Mouse (Mus musculus) midbrain, embryonic 16.5 days (tissue): ENCODE data around the gene Ppp6r3. TPM values are rescaled to one million over a fixed set of nuclear protein-coding genes. Genes with fewer than 3 reads are reported as not detected.
"Not testable (repeated sequence)": the region's sequence is repeated elsewhere in the genome, so short reads cannot be mapped to it uniquely, and the experiment has no call there.

Source experiments
- ATAC-seq: fragments of 200-750 bp; cut with Nextera tagmentation; 2 replicates; pipeline ENCODE4 v1.8.0; 2017; ENCODE audit warnings: moderate TSS enrichment
- H3K27ac ChIP-seq: fragments of 300-500 bp; sonication (generic); 2 replicates; pipeline ENCODE4 v1.5.1; 2014; ENCODE audit warnings: mild to moderate bottlenecking, low read length, mixed read lengths
- H3K27me3 ChIP-seq: fragments of 300-500 bp; sonication (generic); 2 replicates; pipeline ENCODE4 v1.6.1; 2014; ENCODE audit warnings: low read depth, low read length, mixed read lengths; ENCODE audit not compliant: control insufficient read depth, insufficient read depth
- H3K36me3 ChIP-seq: fragments of 300-500 bp; sonication (generic); 2 replicates; pipeline ENCODE4 v1.6.1; 2014; ENCODE audit warnings: mild to moderate bottlenecking, low read length, moderate library complexity, mixed read lengths; ENCODE audit not compliant: control insufficient read depth, insufficient read depth
- H3K4me1 ChIP-seq: fragments of 300-500 bp; sonication (generic); 2 replicates; pipeline ENCODE4 v1.6.1; 2014; ENCODE audit warnings: mild to moderate bottlenecking, low read length, mixed read lengths; ENCODE audit not compliant: control insufficient read depth, insufficient read depth
- H3K4me2 ChIP-seq: fragments of 300-500 bp; sonication (generic); 2 replicates; pipeline ENCODE4 v1.6.1; 2014; ENCODE audit warnings: mild to moderate bottlenecking, low read length, mixed read lengths
- H3K4me3 ChIP-seq: fragments of 300-500 bp; sonication (generic); 2 replicates; pipeline ENCODE4 v1.5.1; 2014; ENCODE audit warnings: low read depth, mild to moderate bottlenecking, low read length, moderate library complexity, mixed read lengths
- H3K9ac ChIP-seq: fragments of 300-500 bp; sonication (generic); 2 replicates; pipeline ENCODE4 v1.6.1; 2014; ENCODE audit warnings: low read depth, low read length, mixed read lengths
- H3K9me3 ChIP-seq: fragments of 300-500 bp; sonication (generic); replicated peaks from 2 replicates; pipeline ENCODE4 v1.6.1; 2014; ENCODE audit warnings: mild to moderate bottlenecking, low read length, mixed read lengths; ENCODE audit not compliant: control insufficient read depth, poor library complexity, severe bottlenecking
- WGBS: fragments of 180-500 bp; shearing (Covaris S2); extraction: QIAGEN DNeasy Blood & Tissue Kit; methylation state at CpG from one replicate; pipeline ENCODE4 v1.1.7; 2014; 5-methylcytosine and 5-hydroxymethylcytosine counted together
- polyA plus RNA-seq: library from polyadenylated mRNA; unstranded; fragments of >200 nt; fragmentation: Nextera tagmentation; extraction: Ambion mirVana; gene quantifications from 2 replicates; pipeline ENCODE4 v1.2.1, GENCODE M21; 2015

Ppp6r3 gene
- polyA plus RNA-seq, 1 experiment from 2014 or later: 56.9 TPM

DNA sequence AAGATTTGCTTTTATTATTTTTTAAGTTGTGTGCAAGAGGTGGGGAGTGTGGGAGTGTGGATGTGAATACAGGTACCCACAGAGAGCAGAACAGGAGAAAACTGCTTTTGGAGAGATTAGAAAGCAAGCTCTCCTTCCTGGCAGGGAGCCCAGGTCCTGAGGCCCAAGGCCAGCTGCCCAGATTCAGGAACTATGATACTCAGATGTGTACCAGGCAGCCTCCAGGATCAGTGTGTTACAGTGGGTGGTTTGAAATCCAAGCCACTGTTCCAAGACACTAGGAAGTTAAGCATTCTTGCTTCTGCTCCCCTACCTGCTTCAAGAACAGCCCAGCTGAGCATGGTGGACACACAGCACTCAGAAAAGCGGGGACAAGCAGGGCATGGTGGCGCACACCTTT lies 35.3 kb upstream of the Ppp6r3 start:
- Histone ChIP-seq H3K36me3 (no peaks in the 10 kb centered on the region), H3K4me1 (no peaks in the 10 kb centered on the region), H3K27me3 (no peaks in the 10 kb centered on the region), H3K9ac (no peak overlapping the region), H3K4me3 (no peak overlapping the region), H3K9me3 (no peaks in the 10 kb centered on the region), H3K27ac (no peak overlapping the region), H3K4me2 (no peak overlapping the region)
- no peak for ATAC-seq
- WGBS: 96% methylated on average over 2 of the region's 2 CpGs

DNA sequence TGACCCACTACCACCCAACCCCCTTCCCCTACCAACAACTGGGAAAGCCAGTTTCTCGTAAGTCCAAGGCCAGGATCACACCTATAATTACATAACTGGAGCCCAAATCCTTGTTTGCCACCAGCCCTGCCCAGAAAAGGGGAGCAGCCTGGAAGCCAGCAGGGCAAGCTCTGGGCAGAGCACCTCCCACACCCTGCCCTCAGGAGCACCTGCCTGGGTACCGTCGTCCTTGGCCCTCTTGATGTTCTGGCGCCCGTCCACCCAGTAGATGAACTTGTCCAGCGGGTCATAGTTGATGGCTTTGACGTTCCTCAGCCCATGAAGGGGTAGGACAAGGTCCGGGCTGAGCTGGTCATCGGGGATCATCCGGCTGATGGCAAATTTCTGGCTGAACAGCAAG lies 34.3 kb upstream of the Ppp6r3 start:
- no peaks in the 10 kb centered on the region for H3K27me3 ChIP-seq
- H3K4me2 ChIP-seq: no peak overlapping the region
- 89% methylated on average over 10 of the region's 10 CpGs for WGBS
- no peak for ATAC-seq
- no peaks in the 10 kb centered on the region for H3K4me1 ChIP-seq
- H3K27ac ChIP-seq: no peak overlapping the region
- H3K36me3 ChIP-seq: no peaks in the 10 kb centered on the region
- H3K9me3 ChIP-seq: no peaks in the 10 kb centered on the region
- H3K9ac ChIP-seq: no peak overlapping the region
- H3K4me3 ChIP-seq: no peak overlapping the region

GRCm38 (mm10) chr19:3594316-3594715 lies 18.8 kb upstream of the Ppp6r3 start:
- no peaks in the 10 kb centered on the region for H3K27me3 ChIP-seq
- H3K27ac ChIP-seq: no peak overlapping the region
- H3K36me3 ChIP-seq: no peaks in the 10 kb centered on the region; the same call in 1 of the 2 replicates
- no peak for ATAC-seq
- no peak overlapping the region for H3K4me2 ChIP-seq
- 93% methylated on average over 5 of the region's 5 CpGs for WGBS
- no peaks in the 10 kb centered on the region for H3K4me1 ChIP-seq
- H3K9me3 ChIP-seq: no peaks in the 10 kb centered on the region
- H3K4me3 ChIP-seq: no peak overlapping the region
- no peak overlapping the region for H3K9ac ChIP-seq

DNA sequence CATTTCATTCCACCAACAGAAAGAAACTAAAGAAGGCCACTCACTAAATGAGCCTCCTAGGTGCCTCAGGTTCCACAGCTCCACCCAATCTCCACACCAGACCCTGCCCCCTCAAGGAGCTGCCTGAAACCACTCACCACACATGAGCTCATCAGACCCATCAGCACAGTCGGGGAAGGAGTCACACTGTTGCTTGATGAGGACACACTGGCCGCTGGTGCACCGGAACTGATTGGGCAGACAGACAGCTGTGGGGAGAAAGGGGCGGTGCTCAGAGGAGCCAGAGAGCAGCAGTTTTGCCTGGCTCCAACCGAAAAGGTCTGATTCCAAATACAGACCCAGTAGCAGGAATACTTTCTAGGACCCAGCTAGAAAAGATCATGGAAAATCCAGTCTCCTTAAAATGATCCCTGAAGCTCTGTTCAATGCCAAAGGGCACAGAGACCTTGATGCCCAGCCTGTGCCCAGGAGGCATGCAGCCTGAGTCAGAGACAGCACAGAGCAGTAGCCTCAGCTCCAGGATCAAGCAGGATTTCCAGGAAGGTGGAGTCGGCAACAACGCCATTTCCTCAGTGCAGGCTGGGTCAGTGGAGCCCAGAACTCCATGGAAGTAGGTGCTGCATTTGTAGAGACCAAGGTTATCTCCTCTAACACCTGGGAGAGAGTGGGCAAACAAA lies 18.0 kb upstream of the Ppp6r3 start:
- 88% methylated on average over 7 of the region's 7 CpGs for WGBS
- Histone ChIP-seq H3K9me3 (no peaks in the 10 kb centered on the region), H3K4me3 (no peak overlapping the region), H3K27me3 (no peaks in the 10 kb centered on the region), H3K9ac (no peak overlapping the region), H3K36me3 (no peaks in the 10 kb centered on the region; the same call in 1 of the 2 replicates), H3K4me1 (no peaks in the 10 kb centered on the region), H3K4me2 (no peak overlapping the region), H3K27ac (no peak overlapping the region)
- ATAC-seq: no peak

DNA sequence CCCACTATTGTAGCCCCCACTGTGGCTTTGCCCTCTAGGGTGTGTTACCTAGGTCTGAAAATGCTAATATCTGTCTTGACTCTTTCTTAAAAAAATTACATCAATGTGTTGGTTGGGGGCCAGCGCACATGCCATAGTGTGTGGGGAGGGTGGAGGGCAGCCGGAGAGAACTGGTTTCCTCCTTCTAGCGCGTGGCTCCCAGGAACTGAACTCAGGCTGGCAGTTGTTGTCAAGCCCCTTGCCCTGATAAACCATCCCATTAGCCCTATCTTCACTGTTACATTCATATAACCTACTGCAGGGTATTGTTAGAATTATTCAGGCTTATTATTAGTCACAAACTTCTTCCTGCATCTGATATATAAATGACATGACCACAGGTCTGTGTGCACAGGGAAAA lies 14.4 kb upstream of the Ppp6r3 start:
- Histone ChIP-seq H3K9ac (no peak overlapping the region), H3K27ac (no peak overlapping the region), H3K4me3 (no peak overlapping the region), H3K4me1 (no peaks in the 10 kb centered on the region), H3K9me3 (no peaks in the 10 kb centered on the region), H3K4me2 (no peak overlapping the region), H3K36me3 (no peaks in the 10 kb centered on the region), H3K27me3 (no peaks in the 10 kb centered on the region)
- WGBS: 98% methylated on average over 4 of the region's 4 CpGs
- ATAC-seq: no peak

DNA sequence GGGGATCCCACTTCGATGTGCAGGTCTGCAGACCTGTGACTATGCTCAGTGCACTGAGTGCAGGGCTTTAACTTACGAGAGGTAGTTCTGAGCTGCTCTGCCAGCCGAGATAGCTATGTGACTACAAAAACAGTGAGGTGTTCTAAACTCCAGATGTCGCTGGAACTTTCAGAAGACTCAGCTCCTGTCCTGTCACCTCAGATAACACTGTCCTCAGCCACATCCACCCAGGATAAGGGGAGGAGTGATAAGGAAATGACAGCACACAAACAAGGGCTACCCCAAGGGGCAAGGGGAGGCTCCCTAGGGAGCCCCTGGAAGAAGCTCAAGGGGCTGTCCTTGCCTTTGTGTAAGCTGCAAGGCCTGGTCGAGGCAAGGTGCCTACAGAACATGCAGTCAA lies 14.0 kb upstream of the Ppp6r3 start:
- Histone ChIP-seq H3K4me1 (no peaks in the 10 kb centered on the region), H3K9me3 (no peaks in the 10 kb centered on the region), H3K4me2 (no peak overlapping the region), H3K9ac (no peak overlapping the region), H3K27ac (no peak overlapping the region), H3K36me3 (no peaks in the 10 kb centered on the region), H3K27me3 (no peaks in the 10 kb centered on the region), H3K4me3 (no peak overlapping the region)
- no peak for ATAC-seq
- 88% methylated on average over 5 of the region's 5 CpGs for WGBS

- not testable (repeated sequence) for H3K4me1 ChIP-seq, H3K4me3 ChIP-seq, H3K4me2 ChIP-seq, H3K27me3 ChIP-seq, ATAC-seq, H3K9ac ChIP-seq, H3K9me3 ChIP-seq, H3K36me3 ChIP-seq, H3K27ac ChIP-seq
- WGBS: 91% methylated on average over 5 of the region's 5 CpGs
Measured at GRCm38 (mm10) chr19:3587729-3588128, 12.2 kb upstream of the Ppp6r3 start.

- H3K36me3 ChIP-seq: no peaks in the 10 kb centered on the region
- H3K27ac ChIP-seq: no peak overlapping the region
- no peaks in the 10 kb centered on the region for H3K9me3 ChIP-seq
- no peak for ATAC-seq
- H3K27me3 ChIP-seq: no peaks in the 10 kb centered on the region
- no peaks in the 10 kb centered on the region for H3K4me1 ChIP-seq
- WGBS: 63% methylated on average over 1 of the region's 1 CpGs
- no peak overlapping the region for H3K9ac ChIP-seq
- H3K4me2 ChIP-seq: no peak overlapping the region
- H3K4me3 ChIP-seq: no peak overlapping the region
Measured at GRCm38 (mm10) chr19:3586540-3586939, 11.0 kb upstream of the Ppp6r3 start.

DNA sequence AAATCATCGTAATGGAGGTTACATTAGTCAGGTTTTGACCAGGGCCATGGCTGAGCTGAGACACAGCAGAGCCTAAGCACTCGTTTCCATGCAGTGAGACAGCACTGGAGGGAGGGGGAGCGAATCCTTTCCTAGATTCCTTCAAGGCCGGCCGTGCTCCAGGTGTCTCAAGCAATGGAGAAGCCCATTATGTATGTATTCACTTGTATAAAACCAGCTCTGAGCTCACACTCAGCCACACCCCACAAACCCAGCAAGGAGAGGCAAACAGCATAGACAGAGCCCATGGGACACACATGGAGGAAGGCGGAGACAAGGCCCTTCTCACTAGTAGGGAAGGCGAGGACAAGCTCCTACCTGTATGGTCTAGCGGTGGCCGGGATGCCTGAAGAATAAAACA lies 10.5 kb upstream of the Ppp6r3 start:
- Histone ChIP-seq H3K4me1 (no peaks in the 10 kb centered on the region), H3K4me3 (no peak overlapping the region), H3K36me3 (no peaks in the 10 kb centered on the region), H3K9me3 (no peaks in the 10 kb centered on the region), H3K9ac (no peak overlapping the region), H3K27ac (no peak overlapping the region), H3K27me3 (no peaks in the 10 kb centered on the region), H3K4me2 (no peak overlapping the region)
- no peak for ATAC-seq
- WGBS: 94% methylated on average over 9 of the region's 9 CpGs
